ENCODE assay signal across 10 mouse cellular contexts in the genomic region with DNA sequence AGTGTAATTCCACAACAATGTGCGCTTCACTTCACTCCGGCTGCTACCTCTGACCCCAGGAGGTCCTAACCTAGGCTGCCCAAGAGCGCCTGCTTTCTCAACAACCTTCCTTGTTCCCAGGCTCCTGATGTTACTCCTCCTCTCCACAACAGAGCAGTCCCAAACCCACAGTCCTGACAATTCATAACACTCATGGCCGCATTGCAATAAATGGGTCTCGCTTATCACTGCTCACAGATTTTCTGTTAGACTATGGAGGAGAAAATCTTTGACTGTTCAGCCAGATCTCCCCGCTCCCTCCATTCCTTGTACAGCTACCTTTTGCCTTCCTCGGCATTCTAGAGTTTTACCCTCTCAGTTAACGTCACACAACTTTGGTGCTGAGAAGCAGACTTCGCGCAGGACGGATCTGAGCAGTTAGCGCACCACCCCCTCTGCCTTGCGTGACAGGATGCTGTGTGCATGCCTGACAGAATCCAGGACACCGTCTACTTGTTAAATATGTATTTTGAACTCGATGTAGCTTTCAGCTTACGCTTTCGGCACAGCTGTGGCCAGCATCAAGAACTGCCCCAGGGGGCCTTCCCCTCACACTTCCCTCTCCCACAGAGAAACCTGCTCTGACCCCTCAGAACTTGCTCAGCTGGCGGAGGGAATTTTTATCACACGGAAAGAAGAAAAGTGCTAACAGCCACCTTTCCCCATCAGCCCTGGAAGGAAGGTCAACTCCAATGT. TPM values are rescaled to one million over a fixed set of nuclear protein-coding genes. Genes with fewer than 3 reads are reported as not detected.
DNase-seq lines count a peak whose midpoint lies in the region; ATAC-seq and TF ChIP-seq lines count a peak whose summit lies in the region.
"Had no signal": no experiment of that assay in that cellular context is flagged by ENCODE, and none has a peak within 500 bp of the region (broad histone marks: within the 10 kb centered on the region; RNA-seq: fewer than 3 reads in every experiment).

A gene (minus strand): TSS at position 51 of the 735 bp plus-strand sequence.

- ATAC-seq in kidney, embryonic 16.5 days (ENCODE audit: low FRiP score, low TSS enrichment) = no peak
- no peak for ATAC-seq in embryonic facial prominence, embryonic 12.5 days (ENCODE audit: insufficient number of reproducible peaks, insufficient read depth, low FRiP score, low TSS enrichment)
- no peak for ATAC-seq in hindbrain, embryonic 15.5 days (ENCODE audit: low FRiP score, low read depth)
- ATAC-seq in midbrain, embryonic 15.5 days (replicated peaks) = no peak
- ATAC-seq in megakaryocyte-erythroid progenitor cell, adult 5-6 weeks (replicated peaks; ENCODE audit: low FRiP score, low TSS enrichment, poor library complexity, severe bottlenecking) = no peak

- H3K9ac ChIP-seq in kidney, embryonic 16.5 days (replicated peaks; ENCODE audit: low read length) = no peak within 1 kb of the TSS
- no peak within 1 kb of the TSS for H3K9ac ChIP-seq in embryonic facial prominence, embryonic 12.5 days
- H3K9ac ChIP-seq in hindbrain, embryonic 15.5 days = no peak within 1 kb of the TSS
- H3K9ac ChIP-seq in midbrain, embryonic 15.5 days = no peak within 1 kb of the TSS
- H3K9ac ChIP-seq: liver, embryonic 13.5 days had no signal

- H3K36me3 ChIP-seq in kidney, adult 2 months (ENCODE audit: control insufficient read depth, insufficient read depth, low read length) = no peaks in the 10 kb centered on the region
- H3K36me3 ChIP-seq in kidney, embryonic 16.5 days (ENCODE audit: insufficient read depth, low read length) = no peaks in the 10 kb centered on the region
- H3K36me3 ChIP-seq in embryonic facial prominence, embryonic 12.5 days = no peaks in the 10 kb centered on the region
- H3K36me3 ChIP-seq in hindbrain, embryonic 15.5 days = no peaks in the 10 kb centered on the region
- H3K36me3 ChIP-seq in midbrain, embryonic 15.5 days (replicated peaks) = no peaks in the 10 kb centered on the region
- H3K36me3 ChIP-seq: liver, embryonic 13.5 days had no signal

- H3K4me2 ChIP-seq in kidney, embryonic 16.5 days (replicated peaks; ENCODE audit: low read depth, low read length) = no peak within 1 kb of the TSS
- H3K4me2 ChIP-seq in embryonic facial prominence, embryonic 12.5 days (replicated peaks) = no peak within 1 kb of the TSS
- H3K4me2 ChIP-seq in hindbrain, embryonic 15.5 days = 0 out of 2 replicates have a peak within 1 kb of the TSS, but pooled peaks have one; percentile 9
- H3K4me2 ChIP-seq in midbrain, embryonic 15.5 days = no peak within 1 kb of the TSS
- H3K4me2 ChIP-seq: liver, embryonic 13.5 days had no signal

- 81% methylated on average over 19 of the region's 19 CpGs for WGBS in kidney, adult 2 months
- WGBS in kidney, embryonic 16.5 days = 82% methylated on average over 19 of the region's 19 CpGs
- WGBS in embryonic facial prominence, embryonic 12.5 days = 77% methylated on average over 19 of the region's 19 CpGs
- 81% methylated on average over 19 of the region's 19 CpGs for WGBS in hindbrain, embryonic 15.5 days
- 77% methylated on average over 19 of the region's 19 CpGs for WGBS in midbrain, embryonic 15.5 days

- H3K4me3 ChIP-seq in kidney, adult 2 months (ENCODE audit: insufficient read depth, low read depth, low read length) = no peak within 1 kb of the TSS
- H3K4me3 ChIP-seq in kidney, embryonic 16.5 days (ENCODE audit: low read length) = no peak within 1 kb of the TSS
- H3K4me3 ChIP-seq in embryonic facial prominence, embryonic 12.5 days = no peak within 1 kb of the TSS
- no peak within 1 kb of the TSS for H3K4me3 ChIP-seq in hindbrain, embryonic 15.5 days
- H3K4me3 ChIP-seq in midbrain, embryonic 15.5 days = no peak within 1 kb of the TSS
- H3K4me3 ChIP-seq: liver, embryonic 13.5 days had no signal

- no peaks in the 10 kb centered on the region; the same call in 1 of the 2 replicates for H3K9me3 ChIP-seq in kidney, embryonic 16.5 days (ENCODE audit: low read length)
- no peaks in the 10 kb centered on the region for H3K9me3 ChIP-seq in embryonic facial prominence, embryonic 12.5 days
- no peaks in the 10 kb centered on the region for H3K9me3 ChIP-seq in hindbrain, embryonic 15.5 days
- no peaks in the 10 kb centered on the region for H3K9me3 ChIP-seq in midbrain, embryonic 15.5 days

- H3K4me1 ChIP-seq in kidney, adult 2 months (ENCODE audit: control insufficient read depth, insufficient read depth, low read length) = no peaks in the 10 kb centered on the region
- no peaks in the 10 kb centered on the region for H3K4me1 ChIP-seq in kidney, embryonic 16.5 days (ENCODE audit: insufficient read depth, low read length)
- H3K4me1 ChIP-seq in embryonic facial prominence, embryonic 12.5 days = no peaks in the 10 kb centered on the region
- H3K4me1 ChIP-seq in hindbrain, embryonic 15.5 days (replicated peaks) = no peaks in the 10 kb centered on the region
- no peaks in the 10 kb centered on the region for H3K4me1 ChIP-seq in midbrain, embryonic 15.5 days
- H3K4me1 ChIP-seq: liver, embryonic 13.5 days had no signal

- no peak for TF ChIP-seq POLR2A in kidney, adult 2 months (IDR thresholded peaks at IDR 0.05; ENCODE audit: low read depth, low read length)

- H3K27me3 ChIP-seq in kidney, adult 2 months (replicated peaks; ENCODE audit: control insufficient read depth, insufficient read depth, low read length) = no peaks in the 10 kb centered on the region
- H3K27me3 ChIP-seq in kidney, embryonic 16.5 days (ENCODE audit: insufficient read depth, low read length) = no peaks in the 10 kb centered on the region
- no peaks in the 10 kb centered on the region for H3K27me3 ChIP-seq in embryonic facial prominence, embryonic 12.5 days
- no peaks in the 10 kb centered on the region for H3K27me3 ChIP-seq in hindbrain, embryonic 15.5 days
- H3K27me3 ChIP-seq in midbrain, embryonic 15.5 days (replicated peaks) = no peaks in the 10 kb centered on the region
- H3K27me3 ChIP-seq: liver, embryonic 13.5 days had no signal

- no peak for TF ChIP-seq CTCF in kidney, adult 2 months (conservative IDR thresholded peaks at IDR 0.05; ENCODE audit: insufficient read depth, insufficient read length, low read depth, low read length)

- DNase-seq in kidney, adult 2 months = peak; percentile 3
- DNase-seq in cerebellum, postnatal 36 days = no peak
- no peak for DNase-seq in kidney, postnatal 14 days
- DNase-seq: cerebellum, adult 9-11 months; liver, embryonic 13.5 days had no signal

- H3K27ac ChIP-seq in kidney, adult 2 months (ENCODE audit: insufficient read depth, low read depth, low read length) = no peak within 1 kb of the TSS
- no peak within 1 kb of the TSS for H3K27ac ChIP-seq in kidney, embryonic 16.5 days (ENCODE audit: low read length)
- no peak within 1 kb of the TSS for H3K27ac ChIP-seq in embryonic facial prominence, embryonic 12.5 days
- H3K27ac ChIP-seq in hindbrain, embryonic 15.5 days (replicated peaks) = no peak within 1 kb of the TSS
- no peak within 1 kb of the TSS for H3K27ac ChIP-seq in midbrain, embryonic 15.5 days
- H3K27ac ChIP-seq: liver, embryonic 13.5 days had no signal

RNA-seq across cellular contexts. Expression of the gene that starts here (rescaled TPM):
- 2.2 TPM in 2 replicates for polyA plus RNA-seq in kidney, adult 2 months (2012; rRNA removed)
- 9.4 and 13.8 TPM in 2 replicates for polyA plus RNA-seq in kidney, embryonic 16.5 days (2015; fragmentation: Nextera tagmentation; extraction: Ambion mirVana)
- 23.9 and 25.8 TPM in 2 replicates for polyA plus RNA-seq in embryonic facial prominence, embryonic 12.5 days (2016; fragmentation: Nextera tagmentation; extraction: Ambion mirVana)
- polyA plus RNA-seq in hindbrain, embryonic 15.5 days (2015; fragmentation: Nextera tagmentation; extraction: Ambion mirVana) = 43.3 and 43.5 TPM in 2 replicates
- 51.3 and 51.9 TPM in 2 replicates for polyA plus RNA-seq in midbrain, embryonic 15.5 days (2015; fragmentation: Nextera tagmentation; extraction: Ambion mirVana)
- total RNA-seq in megakaryocyte-erythroid progenitor cell, adult 5-6 weeks (2014; fragmentation: Nextera tagmentation) = not detected in 2 replicates
- not detected in 2 replicates for total RNA-seq in megakaryocyte-erythroid progenitor cell, adult 5-6 weeks (2017)
